Mouse (Mus musculus) monocyte, adult 5-6 weeks (primary cell): Measurements from ENCODE around the gene Rnf44. TPM values are rescaled to one million over a fixed set of nuclear protein-coding genes. Genes with fewer than 3 reads are reported as not detected.

Experiments used
- ATAC-seq: fragments of 153-309, 156-312 bp; replicated peaks from 2 replicates; pipeline ENCODE4 v1.8.0; 2017; ENCODE audit warnings: mild to moderate bottlenecking; ENCODE audit not compliant: low TSS enrichment, insufficient number of reproducible peaks, severe bottlenecking, poor library complexity, low FRiP score
- total RNA-seq: library from RNA; stranded (forward); fragments of 200-1000, 200-491, 200-594 nt; gene quantifications from 3 replicates; pipeline ENCODE4 v1.2.3, GENCODE M21; 2017

Rnf44 gene
- total RNA-seq = 17.1 to 52.7 TPM (median 36.1 TPM) in 3 replicates

- peak; percentile 79 for ATAC-seq
Measured at GRCm38 (mm10) chr13:54693558-54694347, at the start of gene Rnf44. Gene Rnf44 (minus strand): TSS chr13:54693907.

DNA sequence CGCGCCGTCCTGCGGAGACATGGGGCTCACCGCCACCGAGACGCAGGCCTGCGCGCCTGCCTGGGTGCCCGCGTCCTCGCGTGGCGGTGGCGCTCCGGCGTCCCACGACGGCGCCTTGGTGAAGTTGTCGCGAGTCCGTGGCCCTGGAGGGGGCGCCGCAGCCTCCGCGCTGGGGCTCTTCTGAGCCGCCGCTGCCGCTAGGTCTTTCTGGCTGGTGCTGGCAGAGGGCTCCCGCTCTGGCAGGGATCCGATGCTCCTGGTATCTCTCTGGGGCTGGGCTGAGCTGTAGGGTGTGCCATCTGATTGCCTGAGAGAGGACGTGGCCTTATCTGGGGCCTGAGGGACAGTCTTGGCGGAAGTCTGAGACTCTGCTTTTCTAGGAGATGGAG lies 44.5 kb upstream of the Rnf44 start:
- no peak for ATAC-seq

DNA sequence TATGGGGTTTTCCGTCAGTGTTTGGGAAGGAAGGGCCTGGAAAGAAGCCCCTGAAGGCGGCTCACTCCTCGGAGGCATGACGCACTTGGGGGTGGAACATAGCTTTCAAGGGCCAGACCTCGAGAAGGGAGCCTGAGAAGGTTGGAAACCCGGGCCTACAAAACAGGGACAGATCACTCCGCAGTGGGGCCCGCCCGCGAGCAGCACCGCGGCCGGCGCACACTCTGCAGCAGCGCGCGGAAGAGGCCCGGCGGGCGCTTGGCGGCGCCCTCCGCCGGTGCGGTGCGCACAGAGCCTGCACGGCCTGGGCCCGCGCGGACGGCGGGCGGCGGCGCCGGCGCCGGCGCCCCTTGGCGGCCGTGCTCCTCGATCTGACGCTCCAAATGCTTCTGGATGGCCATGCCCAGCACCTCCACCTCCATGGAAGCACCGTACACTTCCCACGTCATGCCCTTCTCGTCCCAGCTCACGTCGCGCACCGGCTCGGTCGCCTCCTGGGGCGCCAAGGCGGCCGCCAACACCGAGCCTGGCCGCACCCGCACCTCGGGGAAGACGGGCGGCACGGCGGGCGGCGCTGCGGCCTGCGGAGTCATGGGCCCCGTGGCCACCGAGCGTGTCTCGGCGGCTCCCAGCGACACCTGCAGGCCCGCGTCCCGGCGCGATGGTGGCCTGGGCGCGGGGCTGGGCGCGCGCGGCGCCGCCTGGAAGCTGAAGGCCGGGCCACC lies 43.9 kb upstream of the Rnf44 start:
- no peak for ATAC-seq

DNA sequence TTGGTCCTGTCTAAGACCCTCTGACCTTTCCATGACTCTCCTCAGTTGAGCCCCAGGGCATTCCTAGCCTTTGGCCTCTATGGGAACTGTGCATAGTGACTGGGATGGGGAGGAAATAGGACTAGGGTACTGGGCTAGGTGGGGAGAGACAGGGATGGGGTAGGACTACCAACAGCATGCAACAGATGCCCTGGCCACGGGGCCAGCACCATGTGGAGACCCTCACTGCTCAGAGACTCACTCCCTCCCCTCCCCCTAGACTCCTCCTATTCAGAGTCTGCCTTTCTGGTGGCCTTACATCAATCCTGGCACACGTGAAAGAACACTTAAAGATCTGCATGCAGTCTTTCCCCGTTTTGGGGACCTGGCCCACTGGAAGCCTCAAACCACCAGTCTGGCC lies 43.2 kb upstream of the Rnf44 start:
- no peak for ATAC-seq

- no peak for ATAC-seq
Measured at GRCm38 (mm10) chr13:54726131-54726530, 32.4 kb upstream of the Rnf44 start.

DNA sequence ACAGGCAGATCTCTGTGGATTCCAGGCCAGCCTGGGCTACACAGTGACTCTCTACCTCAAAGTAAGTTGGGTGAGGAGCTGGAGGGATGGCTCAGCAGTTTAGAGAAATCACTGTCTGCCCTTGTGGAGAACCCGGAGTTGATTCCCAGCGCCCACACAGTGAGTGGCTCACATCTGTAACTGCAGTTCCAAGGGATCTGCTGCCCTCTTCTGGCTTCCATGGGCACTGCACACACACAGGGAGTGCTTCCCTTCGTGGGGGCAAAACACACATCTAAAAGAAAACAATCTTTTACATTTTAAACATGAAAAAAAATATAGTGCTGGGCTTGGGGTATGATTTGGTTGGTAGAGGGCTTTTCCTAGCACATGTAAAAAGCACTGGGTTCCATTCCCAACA lies 29.4 kb upstream of the Rnf44 start:
- ATAC-seq = no peak

GRCm38 (mm10) chr13:54716916-54717315 lies 23.2 kb upstream of the Rnf44 start:
- ATAC-seq = peak; percentile 42; the same call in 1 of the 2 replicates

DNA sequence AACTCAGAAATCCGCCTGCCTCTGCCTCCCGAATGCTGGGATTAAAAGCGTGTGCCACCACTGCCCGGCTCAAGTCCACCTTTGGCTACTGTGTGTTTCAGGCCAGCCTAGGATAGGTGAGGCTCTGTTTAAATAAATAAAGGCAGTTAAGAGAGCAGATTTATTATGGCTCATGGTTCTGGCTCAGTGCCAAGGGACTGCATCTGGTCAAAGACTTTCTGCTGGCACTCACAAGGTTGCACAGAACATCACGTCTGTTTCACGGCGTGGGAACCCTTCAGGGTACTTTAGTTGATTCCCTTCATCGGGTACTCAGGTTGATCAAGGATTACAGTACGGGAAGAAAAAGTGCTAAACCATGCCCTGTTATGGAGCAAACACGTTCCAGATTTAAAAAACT lies 21.3 kb upstream of the Rnf44 start:
- ATAC-seq = no peak

DNA sequence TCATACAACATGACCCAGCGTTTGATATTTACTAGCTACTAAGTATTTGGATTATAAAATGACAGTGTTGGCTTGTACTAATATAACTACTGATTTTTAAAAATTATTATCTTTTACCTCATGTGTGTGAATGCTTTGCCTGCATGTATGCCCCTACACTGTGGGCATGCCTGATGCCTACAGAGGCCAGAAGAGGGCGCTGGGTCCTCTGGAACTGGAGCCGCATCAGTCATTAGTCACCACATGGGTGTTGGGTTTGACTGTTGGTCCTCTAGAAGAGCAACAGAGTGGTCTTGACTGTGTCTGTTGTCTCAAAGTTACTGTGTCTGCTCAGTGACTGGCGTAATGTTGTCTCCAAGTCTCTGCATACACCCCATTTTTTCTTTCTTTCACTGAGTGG lies 20.7 kb upstream of the Rnf44 start:
- no peak for ATAC-seq

- ATAC-seq = no peak
Measured at GRCm38 (mm10) chr13:54710866-54711265, 17.2 kb upstream of the Rnf44 start.

DNA sequence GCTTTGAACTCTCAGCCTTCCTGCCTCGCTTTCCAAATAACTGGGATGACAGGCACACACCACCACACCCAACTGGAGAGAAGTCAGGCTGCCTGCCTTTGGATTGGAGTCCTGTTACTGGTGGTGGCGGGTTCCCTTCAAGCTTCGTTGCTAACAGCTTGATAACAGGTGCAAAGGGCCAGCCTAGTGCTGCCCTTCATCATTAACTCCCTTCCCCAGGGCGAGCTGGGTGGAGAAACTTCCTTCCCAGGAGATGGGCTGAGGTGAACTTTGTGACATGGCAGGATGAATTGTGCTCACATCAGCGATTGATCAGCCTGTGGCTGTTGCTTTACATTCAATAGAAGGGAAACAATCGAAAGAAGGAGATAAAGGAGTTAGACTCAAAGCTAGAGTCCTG lies 11.2 kb upstream of the Rnf44 start:
- ATAC-seq = no peak

- ATAC-seq = 0 out of 2 replicates have a peak, but pooled peaks have one; percentile 33
Measured at GRCm38 (mm10) chr13:54702507-54702906, 8.8 kb upstream of the Rnf44 start.

- no peak for ATAC-seq
Measured at GRCm38 (mm10) chr13:54701243-54701642, 7.5 kb upstream of the Rnf44 start, which contains the start of gene Cdhr2. Gene Cdhr2 (plus strand): TSS chr13:54701461.

DNA sequence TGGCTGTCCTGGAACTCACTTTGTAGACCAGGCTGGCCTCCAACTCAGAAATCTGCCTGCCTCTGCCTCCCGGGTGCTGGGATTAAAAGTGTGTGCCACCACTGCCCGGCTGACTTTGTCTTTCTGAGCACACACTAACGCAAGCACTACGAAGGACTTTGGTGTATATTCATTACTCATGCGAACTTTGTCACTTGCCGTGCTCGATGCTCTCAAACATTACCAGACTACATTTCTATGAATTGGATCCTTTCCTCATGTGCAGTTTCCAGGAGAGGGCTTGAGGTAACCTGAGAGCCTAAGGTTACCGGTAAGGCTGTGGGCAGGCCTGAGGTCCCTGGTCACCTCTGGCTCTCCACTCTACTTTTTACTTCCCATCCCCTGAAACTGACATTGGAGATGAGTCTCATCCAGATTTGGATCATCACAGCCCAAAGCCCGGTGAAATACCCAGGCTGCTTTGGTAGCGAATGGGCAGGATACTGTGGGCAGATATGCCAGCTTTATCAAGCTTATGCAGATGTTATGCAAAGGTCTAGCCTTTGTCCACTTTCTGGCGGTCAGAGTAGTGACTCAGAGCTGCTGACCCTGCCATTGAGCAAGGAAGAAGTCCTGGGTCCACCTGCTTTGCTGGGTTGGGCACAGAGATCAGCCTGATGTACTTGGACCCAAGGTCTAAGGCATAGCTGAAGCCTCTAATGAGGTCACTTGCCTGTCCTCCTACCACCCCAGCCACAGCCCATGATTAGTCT lies 1.9 kb upstream of the Rnf44 start:
- no peak for ATAC-seq

DNA sequence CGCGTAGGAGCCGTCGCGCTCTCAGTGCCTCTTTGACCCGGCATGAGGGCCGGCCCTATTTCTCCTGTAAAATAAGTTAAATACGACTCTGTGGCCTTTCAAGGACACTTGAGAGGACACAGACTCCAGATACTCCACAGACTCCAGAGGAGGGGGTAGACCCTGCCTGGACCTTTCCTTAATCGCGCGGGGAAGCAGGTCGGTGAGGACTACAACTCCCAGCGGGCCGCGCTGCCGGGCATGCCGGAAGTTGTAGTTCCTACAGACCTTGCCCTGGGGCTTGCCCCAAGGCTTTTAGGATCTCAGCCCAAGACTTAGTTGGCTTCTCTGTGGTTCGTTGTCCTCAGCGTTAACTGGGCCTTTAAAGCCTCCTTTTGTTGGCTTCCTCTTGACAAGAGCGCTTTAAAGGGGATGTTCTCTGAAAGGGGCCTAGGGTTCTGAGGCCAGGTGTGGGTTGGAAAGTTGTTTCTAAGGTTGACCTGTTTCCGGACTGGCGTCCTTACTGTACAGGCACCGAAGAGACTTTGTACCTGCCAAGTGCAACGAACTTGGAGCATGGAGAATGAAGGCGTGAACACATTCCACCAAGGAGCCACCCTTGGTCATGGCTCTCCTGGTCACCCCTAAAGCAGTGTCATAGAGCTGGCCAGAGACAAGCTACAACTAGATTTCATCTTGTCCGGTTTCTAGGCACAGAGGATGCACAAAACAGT lies 797 bp upstream of the Rnf44 start:
- peak; percentile 51 for ATAC-seq

- no peak for ATAC-seq
Measured at GRCm38 (mm10) chr13:54692711-54693557, 773 bp downstream of the Rnf44 start.

DNA sequence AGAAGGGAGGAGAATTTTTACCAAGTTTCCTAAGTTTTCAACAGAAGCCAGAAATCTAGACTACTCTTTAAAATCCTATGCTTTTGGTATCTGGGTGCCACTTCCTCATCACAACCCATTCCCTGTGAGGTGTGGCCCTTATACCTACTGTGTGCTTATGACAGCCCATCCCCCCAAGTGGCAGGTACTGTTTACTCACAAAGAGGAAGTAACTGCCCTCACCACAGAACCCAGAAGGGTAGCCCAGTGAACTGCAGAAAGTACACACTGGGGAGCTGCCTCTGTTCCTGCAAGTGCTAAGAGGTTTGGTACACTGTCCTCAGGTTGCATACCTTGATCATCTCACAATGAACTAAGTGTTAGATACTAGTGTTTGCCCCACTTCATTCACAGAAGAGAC lies 2.0 kb downstream of the Rnf44 start:
- no peak for ATAC-seq

DNA sequence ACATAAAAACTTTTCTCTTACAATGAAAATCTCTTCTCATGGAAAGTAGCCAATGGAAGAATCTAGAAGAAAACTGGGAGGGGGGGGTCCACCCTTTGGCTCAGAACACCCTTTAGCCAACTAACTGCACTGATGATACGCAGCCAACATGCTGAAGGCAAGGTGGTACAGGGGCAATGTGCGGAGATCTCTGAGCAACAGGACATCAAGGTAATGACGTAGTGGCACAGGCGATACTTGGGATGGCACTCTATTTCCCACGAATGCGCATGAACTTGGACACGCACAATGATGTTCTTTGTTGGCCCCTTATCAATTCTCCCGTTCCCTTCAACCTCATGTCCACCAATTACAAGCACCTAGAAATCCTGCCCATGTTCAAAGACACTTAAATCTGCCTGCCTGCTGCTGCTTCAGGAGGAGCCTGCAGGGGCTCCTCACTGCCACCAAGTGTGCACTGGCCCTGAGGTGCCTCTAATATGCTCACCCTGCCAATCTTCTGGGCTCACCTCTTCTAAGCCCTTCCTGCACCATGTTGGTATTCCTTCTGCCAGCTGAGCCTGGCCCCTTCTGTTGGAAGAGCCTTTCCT lies 3.5 kb downstream of the Rnf44 start:
- ATAC-seq = no peak
